Mouse (Mus musculus) fibroblast of lung, adult 2 months (primary cell): Measurements from ENCODE around the gene Capzb.

Source experiments
- DNase-seq: peaks from one replicate; pipeline ENCODE4 v3.0.0-alpha.2; 2011; ENCODE audit warnings: low read depth

Gene Capzb

GRCm38 (mm10) chr4:139267335-139267734 is 74.6 kb downstream of the Capzb start:
- DNase-seq: no peak

- DNase-seq: no peak
Observed at GRCm38 (mm10) chr4:139268242-139268641, 75.5 kb downstream of the Capzb start.

- DNase-seq: no peak
Observed at GRCm38 (mm10) chr4:139270168-139270567, 77.5 kb downstream of the Capzb start.

- no peak for DNase-seq
Observed at GRCm38 (mm10) chr4:139271562-139271961, 78.9 kb downstream of the Capzb start.

- no peak for DNase-seq
Observed at GRCm38 (mm10) chr4:139272951-139273680, 80.4 kb downstream of the Capzb start.

- DNase-seq: no peak
Observed at GRCm38 (mm10) chr4:139274573-139274972, 81.9 kb downstream of the Capzb start.

GRCm38 (mm10) chr4:139276411-139276810 is 83.7 kb downstream of the Capzb start:
- DNase-seq: no peak

DNA sequence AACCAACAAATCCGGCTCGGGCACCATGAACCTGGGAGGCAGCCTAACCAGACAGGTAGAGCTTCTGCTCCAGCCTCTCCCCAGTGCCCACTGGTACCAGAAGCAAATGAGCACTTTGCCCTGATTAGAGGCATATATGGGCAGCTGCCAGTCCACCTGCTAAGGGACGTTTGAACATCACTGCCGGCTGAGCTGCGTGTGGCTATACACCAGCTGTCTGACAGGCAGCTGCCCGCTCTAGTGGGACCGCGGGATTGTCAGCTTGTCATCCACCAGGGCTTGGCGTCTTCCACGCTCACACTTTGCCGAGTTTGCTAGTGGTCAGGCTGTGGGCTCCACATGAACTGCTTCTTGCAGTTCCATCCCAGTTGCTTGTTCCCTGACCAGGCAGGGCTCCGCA is 87.8 kb downstream of the Capzb start:
- DNase-seq: no peak

GRCm38 (mm10) chr4:139281791-139282345 is 89.2 kb downstream of the Capzb start:
- DNase-seq: peak; percentile 58

- no peak for DNase-seq
Observed at GRCm38 (mm10) chr4:139282955-139283417, 90.3 kb downstream of the Capzb start.

DNA sequence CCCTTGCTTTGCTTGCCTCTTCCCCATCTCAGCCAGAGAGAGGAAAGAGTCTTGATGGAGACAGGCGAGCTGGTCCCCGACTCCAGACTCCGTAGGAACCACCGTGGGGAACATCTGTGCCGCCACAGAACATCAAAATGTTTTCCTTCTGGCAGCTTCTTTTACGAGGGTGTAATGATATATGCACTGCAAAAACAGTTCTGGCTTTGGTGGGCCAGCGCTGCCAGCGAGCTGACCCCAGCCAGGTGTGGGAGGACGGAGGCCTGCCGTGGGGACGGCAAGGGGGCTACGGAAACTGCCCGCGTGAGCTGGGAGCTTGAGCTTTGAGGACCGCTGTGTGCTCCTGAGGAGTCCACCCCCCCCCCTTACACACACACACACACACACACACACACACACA is 92.2 kb downstream of the Capzb start:
- no peak for DNase-seq

- DNase-seq: no peak
Observed at GRCm38 (mm10) chr4:139286234-139286633, 93.5 kb downstream of the Capzb start.

DNA sequence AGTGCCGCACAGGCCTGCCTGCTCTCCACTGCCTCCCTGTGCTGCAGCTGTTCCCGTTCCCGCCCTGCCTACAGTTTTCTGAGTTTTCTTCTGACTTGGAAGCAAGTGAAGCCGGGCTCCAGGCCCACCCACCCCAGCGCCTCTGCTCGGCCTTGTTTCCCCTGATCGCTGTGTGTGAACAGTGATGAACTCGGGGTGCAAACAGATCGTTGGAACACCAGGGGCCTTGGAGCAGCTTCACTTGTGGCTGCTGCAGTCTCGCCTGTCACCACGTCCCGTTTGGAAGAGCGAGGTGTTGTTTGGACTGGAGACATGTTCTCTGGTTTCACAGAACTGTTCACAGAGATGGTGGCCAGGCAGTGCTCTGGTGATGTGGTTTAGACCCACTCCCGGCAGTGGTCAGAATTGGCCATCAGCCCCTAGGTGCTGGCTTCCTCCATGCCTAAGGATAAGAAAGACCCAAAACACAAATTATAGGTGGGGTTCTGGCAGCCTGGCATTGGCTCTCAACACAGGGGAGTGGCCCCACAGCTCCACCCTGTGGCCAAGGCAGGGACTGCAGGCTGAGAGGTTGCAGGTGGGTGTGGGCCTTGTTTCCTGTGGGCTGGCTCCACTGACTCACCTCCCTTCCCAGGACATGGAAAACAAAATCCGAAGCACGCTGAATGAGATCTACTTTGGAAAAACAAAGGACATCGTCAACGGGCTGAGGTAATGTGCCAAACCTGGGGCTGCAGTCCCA is 94.6 kb downstream of the Capzb start:
- peak; percentile 94 for DNase-seq

DNA sequence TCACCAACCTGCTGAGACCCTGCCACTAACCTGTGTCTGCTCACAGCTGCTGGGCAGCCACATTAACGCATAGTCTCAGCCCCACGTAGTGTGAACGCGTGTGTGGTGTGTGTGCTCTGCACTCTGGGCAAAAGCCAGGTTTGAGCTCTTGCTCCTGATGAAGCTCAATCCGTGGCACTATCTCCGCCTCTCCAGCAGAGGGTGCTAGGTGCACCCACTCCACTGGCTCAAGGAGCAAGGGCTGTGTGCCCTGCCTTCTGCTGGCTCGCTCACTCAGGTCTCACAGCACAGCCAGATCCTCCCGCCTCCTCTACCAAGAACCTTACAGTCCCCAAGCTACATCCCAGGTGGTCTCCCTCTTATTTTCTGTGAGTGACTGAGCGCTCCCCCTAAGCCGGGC is 96.3 kb downstream of the Capzb start:
- no peak for DNase-seq

- DNase-seq: no peak
Observed at GRCm38 (mm10) chr4:139291099-139291498, 98.4 kb downstream of the Capzb start.

GRCm38 (mm10) chr4:139292038-139292437 is 99.3 kb downstream of the Capzb start:
- DNase-seq: no peak

- no peak for DNase-seq
Observed at GRCm38 (mm10) chr4:139297566-139297965, 104.9 kb downstream of the Capzb start.

DNA sequence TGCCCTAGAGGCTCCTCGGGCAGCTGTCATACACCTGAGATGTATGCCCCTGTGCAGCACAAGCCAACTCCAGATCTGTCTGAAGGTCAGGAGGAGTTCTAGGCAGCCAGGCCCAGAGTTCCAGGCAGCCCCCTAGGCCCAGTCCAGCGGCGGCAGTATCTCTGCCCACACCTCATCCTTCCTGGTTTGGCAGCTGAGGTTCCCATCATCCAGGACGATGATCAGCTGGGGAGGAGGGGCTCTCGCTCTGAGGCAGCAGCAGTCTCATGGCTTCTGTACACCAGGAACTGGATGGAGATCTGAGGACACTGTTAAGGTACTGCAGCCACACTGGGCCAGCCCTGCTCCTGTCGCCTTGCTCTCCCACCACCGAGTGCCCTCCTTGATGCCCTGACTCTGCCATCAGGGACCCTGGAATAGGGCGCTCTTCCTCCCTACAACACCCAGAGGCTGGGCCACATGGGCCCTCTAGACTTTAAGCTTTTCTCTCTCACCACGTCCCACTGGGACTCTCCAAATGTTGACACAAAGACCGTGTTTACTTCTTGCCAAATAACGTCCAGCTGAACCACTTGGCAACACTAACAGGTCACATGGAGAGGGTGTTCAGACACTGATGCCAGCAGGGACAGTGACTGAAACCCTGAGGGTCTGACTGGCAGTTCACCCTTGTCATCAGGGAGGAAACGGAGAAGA is 106.1 kb downstream of the Capzb start:
- no peak for DNase-seq

- no peak for DNase-seq
Observed at GRCm38 (mm10) chr4:139301780-139302179, 109.1 kb downstream of the Capzb start.

- DNase-seq: no peak
Observed at GRCm38 (mm10) chr4:139302241-139302640, 109.5 kb downstream of the Capzb start.

- no peak for DNase-seq
Observed at GRCm38 (mm10) chr4:139305521-139305920, 112.8 kb downstream of the Capzb start.

- DNase-seq: no peak
Observed at GRCm38 (mm10) chr4:139307916-139308315, 115.2 kb downstream of the Capzb start.
